Mouse (Mus musculus) midbrain, embryonic 11.5 days (tissue): ENCODE measurements around the gene Tgfbr2. TPM values are rescaled to one million over a fixed set of nuclear protein-coding genes. Genes with fewer than 3 reads are reported as not detected.

Experiments
- ATAC-seq: fragments of 200-750 bp; cut with Nextera tagmentation; 2 replicates; pipeline ENCODE4 v1.8.0; 2017; ENCODE audit warnings: moderate TSS enrichment, moderate library complexity; ENCODE audit not compliant: low FRiP score
- DNase-seq: peaks from one replicate; pipeline ENCODE4 v3.0.0; 2015; ENCODE audit warnings: low spot score; ENCODE audit errors: missing footprints
- H3K27ac ChIP-seq: fragments of 300-500 bp; sonication (generic); 2 replicates; pipeline ENCODE4 v1.5.1; 2014; ENCODE audit warnings: low read depth, low read length
- H3K27me3 ChIP-seq: fragments of 300-500 bp; sonication (generic); 2 replicates; pipeline ENCODE4 v1.6.1; 2014; ENCODE audit warnings: mild to moderate bottlenecking, low read length, moderate library complexity, mixed read lengths; ENCODE audit not compliant: control insufficient read depth, insufficient read depth
- H3K36me3 ChIP-seq: fragments of 300-500 bp; sonication (generic); 2 replicates; pipeline ENCODE4 v1.6.1; 2014; ENCODE audit warnings: mild to moderate bottlenecking, low read length, moderate library complexity, mixed read lengths; ENCODE audit not compliant: control insufficient read depth, insufficient read depth
- H3K4me1 ChIP-seq: fragments of 300-500 bp; sonication (generic); 2 replicates; pipeline ENCODE4 v1.6.1; 2014; ENCODE audit warnings: low read length; ENCODE audit not compliant: control insufficient read depth, insufficient read depth
- H3K4me2 ChIP-seq: fragments of 300-500 bp; sonication (generic); 2 replicates; pipeline ENCODE4 v1.6.1; 2014; ENCODE audit warnings: mild to moderate bottlenecking, moderate library complexity
- H3K4me3 ChIP-seq: fragments of 300-500 bp; sonication (generic); 2 replicates; pipeline ENCODE4 v1.5.1; 2014; ENCODE audit warnings: low read depth, low read length
- H3K9ac ChIP-seq: fragments of 300-500 bp; sonication (generic); 2 replicates; pipeline ENCODE4 v1.6.1; 2014; ENCODE audit warnings: low read length
- H3K9me3 ChIP-seq: fragments of 300-500 bp; sonication (generic); 2 replicates; pipeline ENCODE4 v1.6.1; 2016; ENCODE audit warnings: low read length; ENCODE audit not compliant: control insufficient read depth
- WGBS: fragments of 180-500 bp; shearing (Covaris S2); extraction: QIAGEN DNeasy Blood & Tissue Kit; methylation state at CpG from one replicate; pipeline ENCODE4 v1.1.7; 2014; 5-methylcytosine and 5-hydroxymethylcytosine counted together
- polyA plus RNA-seq: library from polyadenylated mRNA; unstranded; fragments of >200 nt; fragmentation: Nextera tagmentation; extraction: Ambion mirVana; gene quantifications from 2 replicates; pipeline ENCODE4 v1.2.1, GENCODE M21; 2014

Tgfbr2 gene
- polyA plus RNA-seq, 1 experiment from 2014 or later: 9.2 TPM

- no peaks in the 10 kb centered on the region for H3K27me3 ChIP-seq
- no peaks in the 10 kb centered on the region for H3K4me1 ChIP-seq
- no peak overlapping the region for H3K4me3 ChIP-seq
- H3K27ac ChIP-seq: no peak overlapping the region
- no peaks in the 10 kb centered on the region for H3K9me3 ChIP-seq
- ATAC-seq: no peak
- H3K9ac ChIP-seq: no peak overlapping the region
- H3K4me2 ChIP-seq: no peak overlapping the region
- H3K36me3 ChIP-seq: no peaks in the 10 kb centered on the region
- 90% methylated on average over 7 of the region's 7 CpGs for whole genome bisulfite sequencing
- DNase-seq: no peak
These were observed 53.7 kb downstream of the Tgfbr2 start for GRCm38 (mm10) chr9:116121472-116121871.

- no peak for DNase-seq
- 87% methylated on average over 7 of the region's 7 CpGs for WGBS
- Histone ChIP-seq H3K36me3 (no peaks in the 10 kb centered on the region), H3K9ac (no peak overlapping the region), H3K4me2 (no peak overlapping the region), H3K9me3 (no peaks in the 10 kb centered on the region), H3K27me3 (no peaks in the 10 kb centered on the region), H3K4me3 (no peak overlapping the region), H3K27ac (no peak overlapping the region), H3K4me1 (no peaks in the 10 kb centered on the region)
- no peak for ATAC-seq
These were observed 55.2 kb downstream of the Tgfbr2 start for GRCm38 (mm10) chr9:116119990-116120389.

- DNase-seq (no peak), ATAC-seq (no peak)
- WGBS: 72% methylated on average over 8 of the region's 8 CpGs
These were observed 56.8 kb downstream of the Tgfbr2 start for GRCm38 (mm10) chr9:116118332-116118872.

GRCm38 (mm10) chr9:116115875-116116274, 59.3 kb downstream of the Tgfbr2 start:
- no peak overlapping the region for H3K4me3 ChIP-seq
- no peaks in the 10 kb centered on the region for H3K4me1 ChIP-seq
- no peak overlapping the region for H3K9ac ChIP-seq
- ATAC-seq (no peak), DNase-seq (no peak)
- H3K9me3 ChIP-seq: no peaks in the 10 kb centered on the region
- no peak overlapping the region for H3K27ac ChIP-seq
- H3K4me2 ChIP-seq: no peak overlapping the region
- WGBS: 93% methylated on average over 7 of the region's 7 CpGs
- H3K27me3 ChIP-seq: no peaks in the 10 kb centered on the region
- no peaks in the 10 kb centered on the region for H3K36me3 ChIP-seq

More at GRCm38 (mm10) chr9:116118332-116118872, 56.8 kb downstream of the Tgfbr2 start:
- no peak overlapping the region for H3K4me2 ChIP-seq
- H3K4me3 ChIP-seq: no peak overlapping the region
- H3K4me1 ChIP-seq: no peaks in the 10 kb centered on the region
- no peak overlapping the region for H3K9ac ChIP-seq
- H3K27me3 ChIP-seq: no peaks in the 10 kb centered on the region
- no peaks in the 10 kb centered on the region for H3K9me3 ChIP-seq
- no peak overlapping the region for H3K27ac ChIP-seq
- H3K36me3 ChIP-seq: no peaks in the 10 kb centered on the region

- H3K36me3 ChIP-seq: no peaks in the 10 kb centered on the region
- no peaks in the 10 kb centered on the region for H3K9me3 ChIP-seq
- no peak overlapping the region for H3K4me3 ChIP-seq
- no peaks in the 10 kb centered on the region for H3K4me1 ChIP-seq
- no peak for DNase-seq
- no peak overlapping the region for H3K4me2 ChIP-seq
- H3K9ac ChIP-seq: no peak overlapping the region
- no peak overlapping the region for H3K27ac ChIP-seq
- H3K27me3 ChIP-seq: no peaks in the 10 kb centered on the region
- no peak for ATAC-seq
- WGBS: 71% methylated on average over 4 of the region's 4 CpGs
These were observed 60.8 kb downstream of the Tgfbr2 start for GRCm38 (mm10) chr9:116114339-116114738.

GRCm38 (mm10) chr9:116111149-116111970, 63.8 kb downstream of the Tgfbr2 start:
- Histone ChIP-seq H3K4me1 (no peaks in the 10 kb centered on the region), H3K4me3 (no peak overlapping the region), H3K27ac (no peak overlapping the region), H3K9ac (no peak overlapping the region), H3K36me3 (no peaks in the 10 kb centered on the region), H3K27me3 (no peaks in the 10 kb centered on the region), H3K9me3 (no peaks in the 10 kb centered on the region), H3K4me2 (no peak overlapping the region)
- ATAC-seq (no peak), DNase-seq (no peak)
- WGBS: 90% methylated on average over 9 of the region's 9 CpGs

GRCm38 (mm10) chr9:116108729-116109128, 66.4 kb downstream of the Tgfbr2 start:
- DNase-seq (no peak), ATAC-seq (no peak)
- Histone ChIP-seq H3K4me2 (no peak overlapping the region), H3K4me3 (no peak overlapping the region), H3K9ac (no peak overlapping the region), H3K36me3 (no peaks in the 10 kb centered on the region), H3K27ac (no peak overlapping the region), H3K9me3 (no peaks in the 10 kb centered on the region), H3K27me3 (no peaks in the 10 kb centered on the region), H3K4me1 (no peaks in the 10 kb centered on the region)
- WGBS: 77% methylated on average over 2 of the region's 2 CpGs

- ATAC-seq: no peak
- no peak overlapping the region for H3K27ac ChIP-seq
- 92% methylated on average over 17 of the region's 17 CpGs for WGBS
These were observed 70.4 kb downstream of the Tgfbr2 start for GRCm38 (mm10) chr9:116104770-116105169.

GRCm38 (mm10) chr9:116101842-116102241, 73.3 kb downstream of the Tgfbr2 start:
- WGBS: 84% methylated on average over 11 of the region's 11 CpGs
- DNase-seq: no peak
- H3K27me3 ChIP-seq: no peaks in the 10 kb centered on the region
- H3K4me2 ChIP-seq: no peak overlapping the region
- no peak for ATAC-seq
- H3K9me3 ChIP-seq: no peaks in the 10 kb centered on the region
- no peak overlapping the region for H3K9ac ChIP-seq
- no peak overlapping the region for H3K27ac ChIP-seq
- H3K36me3 ChIP-seq: no peaks in the 10 kb centered on the region
- no peak overlapping the region for H3K4me3 ChIP-seq
- H3K4me1 ChIP-seq: no peaks in the 10 kb centered on the region

More at GRCm38 (mm10) chr9:116104770-116105169, 70.4 kb downstream of the Tgfbr2 start:
- Histone ChIP-seq H3K4me3 (no peak overlapping the region), H3K36me3 (no peaks in the 10 kb centered on the region), H3K27me3 (no peaks in the 10 kb centered on the region), H3K4me1 (no peaks in the 10 kb centered on the region), H3K4me2 (no peak overlapping the region), H3K9me3 (no peaks in the 10 kb centered on the region), H3K9ac (no peak overlapping the region)
- no peak for DNase-seq
